Mouse (Mus musculus): Measurements from ENCODE around the gene Disp2.

DNA sequence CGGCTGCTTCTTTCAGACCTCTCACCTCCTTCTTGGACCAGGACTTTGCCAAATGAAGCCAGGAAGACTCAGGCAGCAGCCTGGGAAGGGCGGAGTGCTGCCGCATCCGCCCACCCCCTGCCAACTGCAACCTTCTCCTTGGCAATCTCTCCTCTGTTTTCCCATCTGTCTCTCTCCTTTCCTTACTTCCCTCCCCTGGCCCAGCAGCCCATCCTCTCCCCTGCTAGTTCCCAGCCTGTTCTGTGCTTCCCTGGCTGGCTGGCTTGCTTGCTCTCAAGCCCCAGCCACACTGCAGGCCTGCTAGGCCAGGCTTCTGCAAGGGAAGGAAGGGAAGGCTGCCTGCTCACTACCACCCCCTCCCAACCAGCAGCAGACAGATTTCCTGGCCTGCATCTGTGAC lies 3.7 kb upstream of the Disp2 start:
- no peak for TF ChIP-seq CTCF (conservative IDR thresholded peaks at IDR 0.05; ENCODE audit: low read length)
- no peak for TF ChIP-seq POU5F1 (IDR thresholded peaks at IDR 0.05; ENCODE audit: borderline replicate concordance, low read length)
- no peak for TF ChIP-seq NANOG (IDR thresholded peaks at IDR 0.05; ENCODE audit: borderline replicate concordance, low read length)
